Mouse (Mus musculus) c-Kit-positive CD71-positive TER-119-negative erythroid progenitor cells, embryonic 14.5 days (primary cell): Measurements from ENCODE around the gene Lgals7.
A peak's percentile ranks its signal among the peaks of the same experiment; 100 is the strongest.
"Not testable (repeated sequence)": the region's sequence is repeated elsewhere in the genome, so short reads cannot be mapped to it uniquely, and the experiment has no call there.

Experiments used
- DNase-seq: peaks from one replicate; pipeline ENCODE4 v3.0.0-alpha.2; 2013; ENCODE audit warnings: low read depth

Gene Lgals7

DNA sequence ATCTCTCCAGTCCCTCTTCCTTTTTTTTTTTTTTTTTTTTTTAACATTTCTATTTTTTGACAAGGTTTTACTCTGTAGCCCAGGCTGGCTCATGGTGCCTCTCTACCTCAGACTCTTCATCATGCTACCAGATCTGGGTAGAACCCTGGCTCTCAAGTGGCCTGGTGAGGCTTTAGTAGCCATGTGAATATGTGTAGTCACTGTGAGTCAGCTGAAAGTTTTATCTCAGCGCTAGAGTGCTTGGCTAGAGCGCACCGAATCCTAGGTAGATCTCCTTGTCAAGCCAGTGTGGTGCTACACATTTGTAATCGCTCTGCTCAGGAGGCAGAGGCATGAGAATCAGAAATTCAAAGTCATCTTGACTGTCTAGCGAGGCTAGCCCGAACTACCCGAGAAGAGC lies 13.5 kb downstream of the Lgals7 start:
- peak; percentile 25 for DNase-seq

DNA sequence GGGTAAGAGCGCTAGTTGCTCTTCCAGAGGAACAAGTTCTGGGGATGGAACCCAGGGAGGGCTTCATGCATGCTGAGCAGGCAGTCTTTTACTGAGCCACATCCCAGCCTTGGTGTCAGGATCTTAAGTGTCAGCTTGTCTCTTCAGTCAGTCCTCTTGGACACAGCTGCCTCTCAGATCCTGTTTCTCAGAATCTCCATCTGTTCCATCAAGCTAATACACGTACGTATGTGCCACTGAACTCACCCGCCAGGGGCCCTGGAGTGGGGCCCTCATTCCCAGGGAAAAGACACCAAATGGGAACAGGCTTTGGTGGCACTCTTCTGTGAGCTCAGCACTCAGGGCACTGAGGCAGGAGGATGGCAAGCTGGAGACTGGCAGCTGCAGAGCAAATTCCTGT lies 14.2 kb downstream of the Lgals7 start:
- no peak for DNase-seq

DNA sequence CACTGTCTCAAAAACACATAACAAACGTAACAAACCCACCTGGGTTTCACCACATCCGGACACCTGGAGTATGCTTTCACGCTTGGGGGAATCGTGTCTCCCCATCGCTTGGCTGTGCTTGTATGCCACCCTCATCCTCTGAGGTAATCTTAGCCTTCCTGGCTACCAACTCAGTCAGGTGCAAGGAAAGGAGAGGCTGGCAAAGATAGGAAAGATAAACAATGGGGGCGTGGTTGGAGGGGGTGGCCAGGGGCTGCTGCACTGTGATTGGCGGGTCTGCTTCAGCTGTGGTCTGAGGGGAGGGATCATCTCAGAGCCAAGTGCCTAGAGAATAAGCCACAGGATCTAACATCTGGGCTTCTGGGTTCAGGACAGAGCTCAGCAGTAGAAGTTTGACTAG lies 16.0 kb downstream of the Lgals7 start:
- no peak for DNase-seq

DNA sequence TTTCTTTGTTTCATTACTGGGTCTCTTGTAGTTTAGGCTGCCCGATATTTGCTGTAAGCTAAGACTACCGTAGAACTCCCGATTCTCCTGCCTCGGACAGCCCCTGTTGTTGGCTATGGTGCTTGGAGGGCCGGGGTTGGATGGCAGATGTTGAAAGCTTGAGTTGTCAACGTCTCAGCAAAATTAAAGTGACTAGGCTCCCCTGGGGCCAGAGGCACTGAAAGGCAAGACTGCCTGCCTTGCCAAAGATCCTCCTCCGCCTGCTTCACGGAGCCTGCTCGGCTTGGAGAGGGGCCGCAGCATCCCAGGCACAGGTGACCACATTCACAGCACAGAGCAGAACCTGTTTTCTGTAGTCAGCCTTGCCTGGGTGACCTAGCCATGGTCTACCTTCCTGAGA lies 16.9 kb downstream of the Lgals7 start:
- no peak for DNase-seq

DNA sequence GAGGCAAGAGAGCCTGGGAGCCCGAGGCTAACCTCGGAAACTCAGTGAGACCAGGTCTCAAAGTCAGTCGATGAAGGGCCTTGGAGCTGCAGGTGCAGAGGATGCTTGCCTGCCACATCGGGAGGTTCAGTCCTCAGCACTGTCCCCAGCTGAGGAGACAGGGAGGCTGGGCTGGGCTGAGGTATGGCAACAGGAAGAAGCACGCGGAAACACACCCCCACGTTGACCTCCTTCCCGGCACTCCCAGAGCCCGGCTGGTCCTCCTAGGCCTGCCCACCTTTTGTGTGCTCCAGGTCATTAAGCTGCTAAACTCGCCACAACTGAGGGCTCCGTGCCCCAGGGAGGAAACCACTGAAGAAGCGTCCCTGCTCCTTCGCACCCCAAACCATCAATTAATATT lies 17.5 kb downstream of the Lgals7 start, which contains the start of gene Capn12:
Capn12 (plus strand) TSS at position 224 of the 400 bp plus-strand sequence.
- no peak for DNase-seq

DNA sequence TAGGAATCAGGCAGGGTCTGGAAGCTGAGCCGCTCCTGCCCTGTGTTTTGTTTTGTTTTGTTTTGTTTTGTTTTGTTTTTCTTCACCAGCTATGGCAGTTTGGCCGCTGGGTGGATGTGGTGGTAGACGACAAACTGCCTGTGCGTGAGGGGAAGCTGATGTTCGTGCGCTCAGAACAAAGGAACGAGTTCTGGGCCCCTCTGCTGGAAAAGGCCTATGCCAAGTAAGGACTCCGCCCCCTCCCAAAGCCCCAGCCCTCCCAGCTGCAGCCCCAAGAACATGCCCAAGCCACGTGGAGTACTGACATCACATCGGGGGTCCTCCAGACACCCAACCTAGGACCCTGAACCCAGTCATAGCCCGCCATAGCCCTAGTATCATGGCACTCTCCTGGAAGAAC lies 19.4 kb downstream of the Lgals7 start:
- no peak for DNase-seq

GRCm38 (mm10) chr7:28883704-28884103 lies 20.1 kb downstream of the Lgals7 start:
- DNase-seq = not testable (repeated sequence)

DNA sequence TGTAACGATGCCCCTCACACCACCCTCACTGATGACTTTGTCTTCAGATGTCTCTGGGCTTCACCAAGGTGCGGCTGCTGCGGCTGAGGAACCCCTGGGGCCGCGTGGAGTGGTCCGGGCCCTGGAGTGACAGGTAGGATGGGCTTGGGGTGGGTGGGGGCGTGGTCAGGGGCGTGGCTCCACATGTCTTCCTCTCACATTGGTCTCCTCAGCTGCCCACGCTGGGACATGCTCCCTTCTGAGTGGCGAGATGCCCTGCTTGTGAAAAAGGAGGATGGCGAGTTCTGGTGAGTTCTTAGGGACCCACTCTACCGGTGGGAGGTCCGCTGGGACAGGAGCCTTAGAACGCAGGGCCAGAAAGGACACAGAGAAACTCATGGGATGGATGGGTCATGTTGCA lies 22.8 kb downstream of the Lgals7 start:
- no peak for DNase-seq

GRCm38 (mm10) chr7:28888701-28889161 lies 25.1 kb downstream of the Lgals7 start:
- DNase-seq = no peak

- DNase-seq = no peak
Measured at GRCm38 (mm10) chr7:28892601-28893000, 28.9 kb downstream of the Lgals7 start.

GRCm38 (mm10) chr7:28893643-28894265 lies 30.1 kb downstream of the Lgals7 start:
- DNase-seq = peak; percentile 11

GRCm38 (mm10) chr7:28894942-28895341 lies 31.3 kb downstream of the Lgals7 start:
- no peak for DNase-seq

- DNase-seq = no peak
Measured at GRCm38 (mm10) chr7:28897661-28898060, 34.0 kb downstream of the Lgals7 start.

DNA sequence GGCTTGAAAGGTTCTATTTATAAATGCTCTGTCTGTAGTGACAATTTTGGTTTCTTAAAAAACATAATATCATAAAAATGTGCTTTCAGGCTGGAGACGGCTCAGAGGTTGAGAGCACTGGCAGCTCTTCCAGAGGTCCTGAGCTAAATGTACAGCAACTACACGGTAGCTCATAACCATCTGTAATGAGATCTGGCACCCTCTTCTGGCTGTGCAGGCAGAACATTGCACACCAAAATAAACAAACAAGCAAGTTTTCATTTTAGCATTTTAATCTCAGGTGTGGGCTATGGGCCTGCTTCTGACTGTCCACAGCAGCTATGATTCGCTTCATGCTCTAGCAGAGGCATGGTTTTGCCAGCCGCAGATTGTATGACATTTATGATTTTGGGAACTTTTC lies 36.3 kb downstream of the Lgals7 start:
- no peak for DNase-seq

DNA sequence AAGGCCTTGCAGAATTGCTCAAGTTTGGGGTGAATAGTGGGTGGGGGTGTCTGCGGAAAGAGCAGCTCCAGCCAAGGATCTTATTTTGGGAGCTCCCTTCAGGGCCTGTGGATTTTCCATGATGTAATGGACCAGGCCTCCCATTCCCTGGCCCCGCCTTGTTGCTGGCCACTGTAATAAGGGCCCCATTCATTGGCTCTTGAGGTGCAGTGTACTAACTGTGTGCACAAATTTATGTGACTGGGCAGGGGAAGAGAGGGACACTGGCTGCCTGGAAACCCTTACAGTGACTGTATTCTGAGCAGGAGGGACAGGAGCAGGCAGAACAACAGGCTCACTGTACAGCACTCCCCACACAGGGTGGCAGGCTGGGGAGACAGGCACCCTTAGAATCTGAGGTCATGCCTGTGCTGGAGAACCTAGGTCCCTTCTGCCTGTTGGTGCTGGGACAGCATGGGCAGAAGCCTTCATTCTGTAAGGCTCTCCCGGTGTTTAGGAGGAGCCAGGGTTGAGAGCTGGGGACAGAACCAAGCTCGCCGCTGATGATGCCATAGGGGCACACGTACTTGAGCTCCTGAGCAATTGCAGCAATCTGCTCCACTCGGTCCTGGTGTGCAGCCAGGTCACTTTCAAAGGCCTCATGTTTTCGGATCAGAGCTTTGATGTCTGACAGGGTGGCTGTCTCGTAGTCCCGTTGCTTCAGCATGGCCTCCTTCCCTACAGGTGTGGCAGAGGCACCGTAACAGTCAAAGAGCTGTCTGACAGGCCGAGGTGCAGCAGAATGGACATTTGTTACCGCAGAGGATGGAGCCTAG lies 37.9 kb downstream of the Lgals7 start:
- DNase-seq = no peak

GRCm38 (mm10) chr7:28902180-28902579 lies 38.5 kb downstream of the Lgals7 start:
- no peak for DNase-seq

- no peak for DNase-seq
Measured at GRCm38 (mm10) chr7:28902809-28903208, 39.2 kb downstream of the Lgals7 start.

- DNase-seq = no peak
Measured at GRCm38 (mm10) chr7:28903778-28904177, 40.1 kb downstream of the Lgals7 start.

DNA sequence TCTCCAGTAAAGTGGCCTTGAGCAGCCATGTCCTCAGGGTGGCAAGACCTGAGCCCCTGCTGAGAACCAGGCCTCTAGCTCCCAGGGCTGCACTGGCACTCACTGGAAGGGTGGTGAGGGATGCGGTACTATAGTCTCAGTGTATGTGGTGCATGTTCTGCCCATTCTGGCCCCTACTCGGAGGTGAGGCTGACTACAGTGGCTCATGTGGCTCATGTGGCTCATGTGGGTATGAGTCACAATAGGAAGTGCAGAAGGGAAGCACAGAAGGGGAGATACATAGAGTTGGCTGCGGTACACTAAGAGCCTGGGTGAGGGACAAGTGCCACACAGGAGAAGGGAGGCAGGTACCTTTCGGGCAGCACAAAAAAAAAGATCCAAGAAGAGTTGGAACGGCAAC lies 43.5 kb downstream of the Lgals7 start:
- DNase-seq = no peak

GRCm38 (mm10) chr7:28911632-28912031 lies 48.0 kb downstream of the Lgals7 start:
- DNase-seq = no peak

DNA sequence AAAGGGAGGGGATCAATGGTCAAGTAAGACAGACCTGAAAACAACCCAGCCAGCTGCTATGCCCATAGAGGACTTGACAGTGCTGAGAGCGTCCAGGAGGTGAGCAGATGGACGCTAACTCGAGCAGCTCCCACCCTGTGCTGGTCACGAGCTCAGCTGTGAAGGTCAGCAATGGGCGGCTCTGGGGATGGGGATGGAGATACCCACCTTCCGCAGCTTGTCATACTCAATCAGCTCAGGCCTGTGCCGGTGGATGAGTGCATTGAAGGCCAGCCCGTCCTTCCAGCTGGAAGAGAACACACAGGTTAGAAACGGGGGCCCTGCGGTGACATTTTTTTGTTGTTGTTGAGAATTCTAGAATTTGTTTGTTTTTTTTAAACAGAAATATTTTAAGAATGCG lies 49.5 kb downstream of the Lgals7 start:
- DNase-seq = no peak
